Mouse (Mus musculus) liver, embryonic 14.5 days (tissue): Measurements from ENCODE around the gene Cd55. TPM values are rescaled to one million over a fixed set of nuclear protein-coding genes. Genes with fewer than 3 reads are reported as not detected.

Source experiments
- ATAC-seq: fragments of 200-750 bp; cut with Nextera tagmentation; 2 replicates; pipeline ENCODE4 v1.8.0; 2017; ENCODE audit warnings: moderate number of reproducible peaks, mild to moderate bottlenecking, moderate library complexity; ENCODE audit not compliant: insufficient read depth
- DNase-seq, 3 experiments: peaks; one replicate each; pipeline ENCODE4 v3.0.0-alpha.2; 2012 to 2013; ENCODE audit warnings: low read depth in 3 of 3, low spot score in 3 of 3
- H3K27ac ChIP-seq: fragments of 300-500 bp; sonication (generic); 2 replicates; pipeline ENCODE4 v1.5.1; 2014; ENCODE audit warnings: moderate library complexity, mild to moderate bottlenecking, control low read depth, inconsistent platforms
- H3K27me3 ChIP-seq: fragments of 300-500 bp; sonication (generic); 2 replicates; pipeline ENCODE4 v1.6.1; 2014; ENCODE audit warnings: mild to moderate bottlenecking, low read length, moderate library complexity; ENCODE audit not compliant: control insufficient read depth, insufficient read depth
- H3K36me3 ChIP-seq: fragments of 300-500 bp; sonication (generic); replicated peaks from 2 replicates; pipeline ENCODE4 v1.6.1; 2014; ENCODE audit warnings: low read depth; ENCODE audit not compliant: control insufficient read depth, insufficient read depth
- H3K4me1 ChIP-seq, 2 experiments: fragments of 200-500 bp in 1 of 2; fragments of 300-500 bp in 1 of 2; sonication (generic) in 1 of 2; replicated peaks; 2 replicates each; pipeline ENCODE4 v1.6.1; 2012 to 2014; ENCODE audit warnings: antibody characterized with exemption in 1 of 2, inconsistent platforms in 1 of 2, low read length in 1 of 2; ENCODE audit not compliant: control insufficient read depth in 2 of 2, insufficient read depth in 2 of 2
- H3K4me2 ChIP-seq: fragments of 300-500 bp; sonication (generic); 2 replicates; pipeline ENCODE4 v1.6.1; 2014; ENCODE audit warnings: low read depth, mild to moderate bottlenecking, control low read depth, moderate library complexity
- H3K4me3 ChIP-seq, 2 experiments: fragments of 200-500 bp in 1 of 2; fragments of 300-500 bp in 1 of 2; sonication (generic) in 1 of 2; 2 replicates each; pipeline ENCODE4 v1.5.1; 2012 to 2014; ENCODE audit warnings: low read depth in 2 of 2, low read length in 2 of 2, mild to moderate bottlenecking in 2 of 2, control low read depth in 1 of 2, inconsistent platforms in 1 of 2, moderate library complexity in 1 of 2; ENCODE audit not compliant: insufficient read depth in 1 of 2
- H3K9ac ChIP-seq: fragments of 300-500 bp; sonication (generic); replicated peaks from 2 replicates; pipeline ENCODE4 v1.6.1; 2014; ENCODE audit warnings: mild to moderate bottlenecking, control low read depth, moderate library complexity
- H3K9me3 ChIP-seq: fragments of 300-500 bp; sonication (generic); 2 replicates; pipeline ENCODE4 v1.6.1; 2016; ENCODE audit warnings: low read length, mixed read lengths; ENCODE audit not compliant: control insufficient read depth
- CTCF ChIP-seq: IDR thresholded peaks from 2 replicates; pipeline ENCODE4 v1.5.1; 2016; ENCODE audit warnings: antibody characterized with exemption, low read depth, control low read depth
- EP300 ChIP-seq: IDR thresholded peaks from 2 replicates; pipeline ENCODE4 v1.6.1; 2016; ENCODE audit warnings: antibody characterized with exemption, low read depth
- WGBS: fragments of 180-500 bp; shearing (Covaris S2); extraction: QIAGEN DNeasy Blood & Tissue Kit; methylation state at CpG from one replicate; pipeline ENCODE4 v1.1.7; 2014; ENCODE audit not compliant: insufficient replicate concordance; 5-methylcytosine and 5-hydroxymethylcytosine counted together
- polyA plus RNA-seq, 2 experiments: library from polyadenylated mRNA; depleted of rRNA in 1 of 2; stranded (reverse) in 1 of 2; unstranded in 1 of 2; fragments of >200 nt; fragmentation: Nextera tagmentation in 1 of 2; extraction: Ambion mirVana in 1 of 2; gene quantifications; 2 replicates each; pipeline versions ENCODE4 v1.2.1 to v1.2.3; 2012 to 2014

Cd55 gene
- polyA plus RNA-seq, 2 experiments = 15.9 to 19.6 TPM

DNA sequence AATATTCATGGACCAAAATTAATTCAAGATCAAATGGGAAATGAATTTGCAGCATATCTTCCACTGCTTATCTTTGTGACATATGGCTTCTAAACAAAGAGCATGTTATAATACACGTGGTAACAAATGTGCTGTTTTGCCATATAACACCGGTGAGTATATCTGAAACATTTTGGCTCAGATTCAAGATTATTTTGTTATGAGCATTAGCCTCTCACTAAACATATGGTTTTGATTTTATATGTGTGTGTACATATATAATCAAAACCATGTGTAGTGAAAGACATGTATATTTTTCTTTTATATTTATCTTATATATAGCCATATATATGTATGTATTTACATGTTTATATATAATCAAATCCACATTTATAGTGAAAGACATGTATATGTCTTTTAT lies 44.9 kb upstream of the Cd55 start:
- Histone ChIP-seq H3K27ac (no peak overlapping the region), H3K9ac (no peak overlapping the region), H3K4me3 (no peak overlapping the region), H3K4me2 (no peak overlapping the region), H3K27me3 (no peaks in the 10 kb centered on the region), H3K9me3 (no peaks in the 10 kb centered on the region), H3K36me3 (no peaks in the 10 kb centered on the region), H3K4me1 (peaks cover 3 to 13% of the 10 kb centered on the region in 2 experiments)
- DNase-seq (no peak), ATAC-seq (no peak)
- 64% methylated on average over 2 of the region's 2 CpGs for WGBS
- TF ChIP-seq EP300 = no peak
- no peak for TF ChIP-seq CTCF

DNA sequence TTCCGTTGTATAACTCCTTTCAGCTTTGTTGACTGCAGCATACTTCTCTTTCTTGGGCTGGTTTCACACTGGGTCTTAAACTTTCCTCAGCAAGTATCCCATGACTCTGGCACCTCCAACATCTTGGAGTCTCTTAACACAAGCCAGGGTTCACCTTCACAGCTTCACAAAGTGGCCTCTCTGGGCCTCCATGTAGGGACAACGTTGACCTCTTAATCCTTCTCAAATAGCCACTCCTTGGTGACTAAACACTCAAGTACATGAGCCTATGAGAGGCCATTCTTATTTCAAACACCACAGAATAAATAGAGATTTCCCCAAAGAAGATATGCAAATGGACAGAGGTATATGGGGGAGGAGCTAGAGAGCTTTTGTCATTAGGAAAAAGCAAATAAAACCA lies 37.4 kb upstream of the Cd55 start:
- no peak overlapping the region for H3K4me2 ChIP-seq
- no peaks in the 10 kb centered on the region for H3K27me3 ChIP-seq

DNA sequence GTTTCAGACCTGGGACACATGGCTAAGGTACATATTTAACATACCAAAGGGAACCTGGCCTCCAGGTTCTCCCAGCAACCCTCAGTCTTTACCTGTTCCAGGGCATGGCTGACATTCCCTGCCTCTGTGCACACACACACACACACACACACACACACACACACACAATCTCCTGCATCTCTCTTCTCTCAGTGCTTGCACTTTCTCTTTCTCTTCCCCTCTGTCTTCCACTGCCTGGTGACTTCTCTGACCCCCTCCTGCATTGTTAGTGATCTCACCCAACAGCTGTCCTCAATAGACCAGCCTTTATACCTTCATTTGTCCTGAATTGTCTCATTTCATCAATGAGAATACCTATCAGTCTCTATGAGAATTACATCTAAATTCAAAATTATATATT lies 35.8 kb upstream of the Cd55 start:
- H3K4me1 ChIP-seq = no peaks in the 10 kb centered on the region
- H3K4me2 ChIP-seq = no peak overlapping the region
- TF ChIP-seq EP300 = no peak
- TF ChIP-seq CTCF = no peak
- no peaks in the 10 kb centered on the region for H3K27me3 ChIP-seq
- H3K9ac ChIP-seq = no peak overlapping the region
- no peak overlapping the region for H3K4me3 ChIP-seq
- DNase-seq (no peak), ATAC-seq (no peak)
- no peaks in the 10 kb centered on the region for H3K36me3 ChIP-seq
- H3K9me3 ChIP-seq = no peaks in the 10 kb centered on the region
- no peak overlapping the region for H3K27ac ChIP-seq

More for the DNA sequence above, 37.4 kb upstream of the Cd55 start:
- H3K4me3 ChIP-seq = no peak overlapping the region
- no peaks in the 10 kb centered on the region for H3K36me3 ChIP-seq
- TF ChIP-seq CTCF (no peak), EP300 (no peak)
- H3K9ac ChIP-seq = no peak overlapping the region
- no peak for DNase-seq
- H3K27ac ChIP-seq = no peak overlapping the region
- no peaks in the 10 kb centered on the region for H3K4me1 ChIP-seq
- no peaks in the 10 kb centered on the region for H3K9me3 ChIP-seq
- 75% methylated on average over 2 of the region's 2 CpGs for WGBS
- ATAC-seq = no peak

DNA sequence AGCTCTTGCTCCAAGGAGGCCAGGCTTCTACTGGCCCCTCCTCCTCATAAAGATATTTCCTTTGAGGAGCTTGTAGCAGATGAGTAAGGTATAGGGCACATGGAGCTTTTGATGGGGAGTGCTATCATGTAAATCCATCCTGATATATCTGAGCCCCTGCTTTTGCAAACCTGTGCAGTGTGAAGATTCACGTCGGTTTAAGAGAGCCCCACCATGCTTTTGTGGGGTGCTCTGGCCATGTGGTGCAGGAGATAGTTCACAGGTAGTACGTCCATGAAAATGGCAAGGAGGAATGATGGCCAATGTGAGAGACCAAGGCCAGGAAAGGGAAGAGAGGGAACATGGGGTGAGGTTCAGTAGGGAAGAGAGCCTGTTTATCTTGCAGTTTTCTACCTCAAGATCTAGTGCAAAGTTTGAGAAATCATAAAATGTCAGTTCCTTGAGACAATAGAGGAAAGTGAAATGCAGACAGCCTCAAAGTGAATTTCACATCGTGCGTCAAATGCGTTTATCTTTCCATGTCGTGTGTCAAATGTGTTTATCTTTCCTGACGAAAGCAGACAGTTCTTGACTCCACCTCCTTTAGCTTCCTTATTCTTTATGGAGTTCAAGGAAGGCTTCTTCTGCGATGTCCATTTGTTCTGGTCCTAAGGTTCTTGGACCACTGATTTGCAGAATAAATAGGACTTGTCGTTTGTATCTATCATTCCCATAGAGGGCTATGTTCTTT lies 24.4 kb upstream of the Cd55 start:
- H3K4me2 ChIP-seq = no peak overlapping the region
- H3K27ac ChIP-seq = no peak overlapping the region
- H3K27me3 ChIP-seq = no peaks in the 10 kb centered on the region
- H3K4me3 ChIP-seq = no peak overlapping the region
- H3K4me1 ChIP-seq = peaks cover 4 to 5% of the 10 kb centered on the region in 2 experiments; a peak in 2 of 4 replicates
- no peak for ATAC-seq
- no peaks in the 10 kb centered on the region for H3K9me3 ChIP-seq
- H3K9ac ChIP-seq = no peak overlapping the region
- TF ChIP-seq CTCF (no peak), EP300 (no peak)
- peak in 1 of 3 experiments; percentile 20 for DNase-seq
- WGBS = 34% methylated on average over 10 of the region's 10 CpGs
- no peaks in the 10 kb centered on the region for H3K36me3 ChIP-seq

DNA sequence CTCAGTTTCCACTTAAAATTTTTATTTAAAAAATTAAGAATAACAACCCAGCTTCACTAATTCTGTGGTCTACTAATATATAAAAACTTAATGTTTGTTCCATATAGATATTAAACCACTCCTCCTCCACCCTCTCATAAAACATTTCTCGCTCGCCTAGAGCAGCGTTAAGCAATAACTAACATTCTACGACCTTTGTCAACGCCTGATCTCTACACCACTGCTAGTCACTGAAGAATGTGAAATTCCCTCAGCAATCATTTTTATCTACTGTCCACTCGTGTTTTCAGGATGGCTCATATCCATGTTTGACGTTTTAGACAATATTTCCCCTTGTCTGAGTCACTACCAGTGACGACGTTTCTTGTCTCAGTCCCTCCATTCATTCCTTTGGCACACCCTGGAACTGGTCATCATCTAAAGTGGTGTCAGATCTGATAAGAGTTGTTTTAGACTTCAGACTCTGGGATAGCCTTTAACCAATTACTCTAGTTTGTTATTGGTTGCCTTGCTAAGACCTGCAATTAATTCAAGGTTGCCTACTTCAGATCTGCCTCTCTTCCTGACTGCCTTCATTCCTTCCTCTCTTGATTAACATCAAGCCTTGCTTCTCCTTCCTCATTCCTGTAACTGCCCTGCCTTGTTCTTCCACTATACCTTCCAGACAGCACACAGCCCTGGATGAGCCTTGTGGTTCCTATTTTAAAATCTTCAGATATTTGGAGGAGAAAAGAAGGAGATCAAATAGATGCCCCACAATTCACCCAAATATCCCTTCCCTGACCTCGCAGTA lies 23.5 kb upstream of the Cd55 start:
- no peak for ATAC-seq
- Histone ChIP-seq H3K4me3 (no peak overlapping the region), H3K9me3 (no peaks in the 10 kb centered on the region), H3K36me3 (no peaks in the 10 kb centered on the region), H3K27me3 (no peaks in the 10 kb centered on the region), H3K4me1 (peaks cover 4 to 5% of the 10 kb centered on the region in 2 experiments; a peak in 2 of 4 replicates), H3K4me2 (no peak overlapping the region), H3K9ac (no peak overlapping the region), H3K27ac (no peak overlapping the region)
- TF ChIP-seq CTCF (no peak), EP300 (no peak)
- DNase-seq = no peak
- 57% methylated on average over 10 of the region's 10 CpGs for WGBS
